Mouse (Mus musculus) neural tube, postnatal 0 days (tissue): Measurements from ENCODE around the gene Efl1. TPM values are rescaled to one million over a fixed set of nuclear protein-coding genes. Genes with fewer than 3 reads are reported as not detected.

Experiments
- polyA plus RNA-seq: library from polyadenylated mRNA; unstranded; fragments of >200 nt; fragmentation: Nextera tagmentation; extraction: Ambion mirVana; gene quantifications from 2 replicates; pipeline ENCODE4 v1.2.1, GENCODE M21; 2015

The Efl1 gene
- 19.8 and 20.0 TPM in 2 replicates for polyA plus RNA-seq

DNA sequence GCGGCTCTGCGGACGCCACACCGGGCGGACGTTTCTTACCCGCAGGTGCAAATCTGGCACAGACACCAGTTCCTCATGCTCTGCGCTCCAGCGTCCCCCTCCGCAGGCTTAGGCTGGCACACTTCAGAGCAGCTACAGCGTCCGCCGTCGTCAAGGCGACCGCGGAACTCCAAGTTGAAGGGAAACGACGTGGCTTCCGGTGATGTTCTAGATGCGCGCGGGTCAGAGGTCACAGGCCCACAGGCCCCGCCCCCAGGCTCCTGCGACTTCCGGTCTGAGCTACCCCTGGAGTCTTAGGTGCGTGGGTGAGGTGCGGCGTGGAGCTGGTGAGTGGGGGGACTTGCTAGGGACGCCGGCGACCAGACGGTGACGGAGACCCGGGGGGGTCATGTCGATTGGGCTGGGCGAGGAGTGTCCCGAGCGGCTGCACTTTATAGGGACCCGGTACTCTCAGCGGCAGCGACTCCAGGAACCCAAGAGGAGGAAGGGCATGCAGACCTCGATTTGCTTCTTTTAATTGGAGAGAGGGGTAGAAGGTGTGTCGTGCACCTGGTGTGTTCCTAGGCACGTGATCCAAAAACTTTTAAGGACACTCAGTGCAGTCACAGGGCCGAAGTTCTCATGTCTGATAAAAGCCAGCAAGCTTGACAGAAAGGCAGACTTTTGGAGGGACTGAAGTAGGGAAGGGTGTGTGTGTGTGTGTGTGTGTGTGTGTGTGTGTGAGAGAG lies at the start of gene Efl1, which contains the start of gene Saxo2:
TSS of gene Efl1 (plus strand) at position 262 of the 728 bp plus-strand sequence.
TSS of gene Saxo2 (minus strand) at position 176 of the 728 bp plus-strand sequence.

Other genes with a start within 250 kb of the Efl1 start
- 47.2 and 51.9 TPM in 2 replicates for gene Saxo2, start 86 bp upstream of the Efl1 start, polyA plus RNA-seq
- 11.4 and 13.9 TPM in 2 replicates for gene Mex3b, start 218.7 kb downstream of the Efl1 start, polyA plus RNA-seq